Mouse (Mus musculus): ENCODE data around the gene Gm8126. TPM values are rescaled to one million over a fixed set of nuclear protein-coding genes. Genes with fewer than 3 reads are reported as not detected.
"Not testable (repeated sequence)": the region's sequence is repeated elsewhere in the genome, so short reads cannot be mapped to it uniquely, and the experiment has no call there.

The Gm8126 gene
- total RNA-seq (2021), result not detected
- long read RNA-seq, experiment 1, result 0 reads
- long read RNA-seq, experiment 2, result 0 reads

DNA sequence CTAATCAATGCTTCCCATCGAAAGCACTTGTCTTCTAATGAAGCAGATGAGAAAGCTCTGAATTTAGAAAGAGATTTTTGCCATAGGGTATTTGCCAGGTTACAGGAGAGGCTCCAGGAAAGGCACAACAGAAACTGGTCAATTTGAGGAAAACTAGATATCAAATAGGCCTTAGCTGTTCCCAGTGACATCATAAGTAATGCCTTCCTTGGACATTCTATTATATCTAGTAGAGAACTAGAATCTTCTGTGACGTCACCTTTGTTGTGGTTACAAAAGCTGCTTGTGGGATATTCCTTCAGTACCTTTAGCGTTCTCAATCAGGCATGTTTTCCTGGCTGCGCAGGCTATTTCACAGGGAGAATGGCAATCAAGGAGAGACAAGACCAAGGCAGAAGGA, at the start of gene Gm8126:
Gene Gm8126, plus strand, starts transcription at position 301 of the 400 bp plus-strand sequence.
- not testable (repeated sequence) for DNase-seq

DNA sequence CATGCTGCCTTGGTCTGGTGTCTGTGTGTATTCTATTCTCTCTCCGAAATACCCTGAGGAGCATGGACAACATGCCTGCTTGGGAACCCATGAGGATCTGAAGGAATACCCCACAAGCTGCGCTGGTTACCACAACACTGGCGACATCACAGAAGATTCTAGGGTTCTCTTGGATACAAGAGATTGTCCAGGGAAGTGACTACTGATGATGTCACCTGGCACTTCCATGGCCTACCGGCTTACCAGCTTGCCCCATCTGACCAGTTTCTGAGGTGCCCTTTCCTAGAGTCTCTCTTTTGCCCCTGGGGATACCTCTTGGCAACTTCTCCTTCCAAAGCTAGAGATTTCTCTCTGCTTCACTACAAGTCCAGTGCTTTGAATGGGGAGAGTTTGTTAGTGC, 23.2 kb upstream of the Gm8126 start, which contains the start of gene Gm8122:
Gene Gm8122, minus strand, starts transcription at position 101 of the 400 bp plus-strand sequence.
- not testable (repeated sequence) for DNase-seq

DNA sequence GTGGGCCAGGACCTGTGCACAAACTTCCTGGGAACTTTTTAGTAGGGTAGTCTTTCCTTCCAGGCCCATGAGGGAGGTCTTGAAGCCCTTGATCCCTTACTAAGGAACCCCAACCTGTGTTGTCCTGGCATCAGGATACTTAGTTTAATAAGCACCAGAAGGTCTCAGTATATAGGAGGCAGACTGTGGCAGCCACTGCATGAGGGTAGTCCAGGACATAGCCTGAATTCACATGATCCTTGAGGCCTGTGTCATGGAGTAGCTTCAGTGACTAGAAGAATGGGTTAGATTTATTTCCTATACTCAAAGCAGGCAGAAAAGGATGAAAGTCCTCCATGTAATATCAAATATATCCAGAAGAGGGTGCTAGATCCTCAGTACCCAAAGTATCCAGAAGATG, 20.7 kb upstream of the Gm8126 start:
- not testable (repeated sequence) for DNase-seq

DNA sequence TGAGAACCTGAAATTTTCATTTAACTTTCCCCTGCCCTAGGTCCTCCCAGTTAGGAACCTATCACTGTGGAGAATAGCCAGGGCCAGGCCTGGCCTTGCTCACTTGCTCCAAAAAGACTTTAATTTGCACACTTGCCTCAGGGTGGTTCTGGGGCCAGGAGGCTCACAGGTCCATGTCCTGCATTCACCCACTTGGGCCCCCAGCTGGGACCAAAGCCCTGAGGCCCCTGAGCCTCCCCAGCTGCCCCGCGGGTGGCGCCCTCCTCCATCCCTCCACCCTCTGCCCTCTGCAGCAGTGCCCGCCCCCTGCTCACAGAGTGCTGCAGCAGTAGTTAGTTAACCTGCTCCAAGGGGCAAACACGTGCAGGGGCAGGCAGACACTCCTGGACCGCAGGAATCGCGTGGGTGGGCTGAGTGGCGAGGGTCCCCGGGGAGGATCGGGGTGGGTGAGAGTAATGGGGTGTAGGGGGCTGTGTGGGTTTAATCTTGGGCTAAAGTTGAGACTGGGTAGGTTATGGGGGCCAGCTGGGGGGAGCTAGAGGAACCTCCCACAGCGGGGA, 8.8 kb upstream of the Gm8126 start:
- not testable (repeated sequence) for DNase-seq

DNA sequence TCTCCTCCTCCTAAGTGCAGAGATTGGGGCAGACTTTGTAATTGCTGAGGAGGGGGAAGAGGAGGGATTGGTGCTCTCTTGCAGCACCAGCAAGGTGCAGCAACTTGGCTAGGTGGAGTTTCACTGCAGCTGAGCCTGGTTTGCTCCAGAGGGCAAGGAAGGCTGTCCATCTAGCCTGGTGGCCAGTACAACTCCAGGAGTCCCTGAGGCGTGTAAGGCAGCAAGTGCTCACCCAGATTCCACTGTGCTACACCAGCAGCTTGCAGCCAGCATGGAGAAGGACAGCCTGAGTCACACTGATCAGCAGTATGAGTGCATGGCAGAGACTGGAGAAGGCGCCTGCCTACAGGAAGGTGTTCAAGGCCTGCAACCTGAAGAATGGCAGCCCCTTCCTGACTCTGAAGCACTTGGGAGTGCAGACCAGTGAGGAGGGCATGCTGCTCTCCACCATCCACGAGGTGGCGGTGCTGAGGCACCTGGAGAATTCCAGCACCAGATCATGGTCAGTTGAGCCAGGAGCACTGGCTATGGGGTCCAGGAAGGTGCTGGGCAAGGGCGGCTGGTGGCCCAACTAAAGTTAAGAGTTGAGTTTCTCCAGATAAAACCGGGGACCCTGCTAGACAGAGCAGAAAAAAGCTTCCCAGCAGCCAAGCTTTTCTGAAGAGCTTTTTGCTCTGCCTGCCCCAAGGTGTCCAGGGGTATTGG, 7.7 kb upstream of the Gm8126 start:
- not testable (repeated sequence) for DNase-seq

DNA sequence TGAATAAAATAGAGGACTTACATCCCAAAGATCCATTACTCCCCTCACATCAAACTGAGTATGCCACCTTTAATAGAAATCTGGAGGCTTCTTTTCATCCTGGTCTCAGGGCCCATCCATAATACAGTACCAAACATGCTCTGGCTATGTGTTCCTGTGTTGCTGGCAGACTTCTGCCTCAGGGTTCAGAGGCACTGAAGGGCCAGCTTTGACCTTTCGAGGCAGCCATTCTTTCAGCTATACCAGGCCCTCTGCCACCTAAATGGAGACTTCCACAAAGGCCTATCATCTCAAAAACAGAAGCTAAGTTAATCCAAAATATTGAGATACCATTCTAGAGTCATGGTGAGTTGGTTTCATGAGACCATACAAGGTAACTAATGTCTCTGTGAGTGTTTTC, 1.9 kb upstream of the Gm8126 start:
- DNase-seq, result not testable (repeated sequence)

DNA sequence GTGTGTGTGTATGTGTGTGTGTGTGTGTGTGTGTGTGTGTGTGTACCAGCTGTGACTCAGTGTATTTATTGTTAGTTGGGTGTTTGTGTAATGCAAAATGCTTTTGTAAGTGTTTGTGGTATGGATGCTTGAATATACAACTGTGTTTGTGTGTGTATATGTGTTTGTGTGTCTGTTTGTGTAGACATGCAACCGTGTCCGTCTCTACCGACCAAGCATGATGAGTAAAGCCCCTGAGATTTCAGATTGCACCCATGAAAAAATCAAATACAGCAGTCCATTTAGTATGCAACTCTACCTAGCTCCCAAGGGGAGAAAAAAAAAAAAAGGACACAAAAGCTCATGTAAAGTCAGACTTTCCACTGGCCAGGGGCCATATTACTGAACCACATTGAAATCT, 5.0 kb downstream of the Gm8126 start:
- not testable (repeated sequence) for DNase-seq

DNA sequence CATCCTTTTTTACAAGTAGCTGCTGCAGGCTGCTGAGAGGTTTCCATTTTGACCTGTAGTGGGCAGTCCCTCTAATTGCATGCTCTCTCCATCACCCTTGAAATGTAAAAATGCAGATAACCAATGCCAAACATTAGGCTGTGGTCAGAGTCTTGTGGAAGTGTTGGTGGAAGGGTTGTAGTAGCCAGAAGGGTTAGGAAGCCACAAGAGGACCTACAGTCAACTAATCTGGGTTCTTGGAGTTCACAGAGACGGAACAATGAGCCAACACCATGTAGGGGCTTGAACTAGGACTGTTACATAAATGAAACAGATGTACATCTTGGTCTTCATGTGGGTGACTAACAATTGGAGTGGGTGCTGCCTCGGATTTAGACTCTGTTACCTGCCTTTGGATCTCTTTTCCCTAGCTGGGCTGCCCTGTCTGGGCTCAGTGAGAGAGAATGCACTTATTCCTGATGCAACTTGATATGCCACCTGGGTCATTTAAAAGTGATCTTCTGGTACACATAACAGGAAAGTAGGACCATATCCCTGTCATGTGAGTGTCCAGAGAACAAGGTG, 10.2 kb downstream of the Gm8126 start:
- not testable (repeated sequence) for DNase-seq

DNA sequence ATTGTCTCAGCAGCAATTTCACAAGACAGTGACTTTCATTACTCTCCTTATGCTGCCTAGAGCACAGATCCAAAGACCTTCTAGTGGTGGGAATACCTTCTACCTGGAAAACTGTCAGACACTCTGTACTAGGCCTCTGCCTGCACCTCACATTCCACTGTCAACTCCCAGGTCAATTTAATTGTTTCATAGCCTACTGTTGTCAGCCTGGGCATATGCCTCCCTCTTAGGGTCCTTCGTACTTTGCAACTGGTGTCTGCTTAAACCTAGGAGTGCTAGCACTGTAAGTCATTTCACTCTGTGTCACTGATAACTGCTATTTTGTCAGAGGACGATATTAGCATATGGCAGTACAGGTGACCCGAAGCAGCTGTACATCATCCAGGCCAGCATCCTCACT, 10.8 kb downstream of the Gm8126 start:
- DNase-seq, result not testable (repeated sequence)

DNA sequence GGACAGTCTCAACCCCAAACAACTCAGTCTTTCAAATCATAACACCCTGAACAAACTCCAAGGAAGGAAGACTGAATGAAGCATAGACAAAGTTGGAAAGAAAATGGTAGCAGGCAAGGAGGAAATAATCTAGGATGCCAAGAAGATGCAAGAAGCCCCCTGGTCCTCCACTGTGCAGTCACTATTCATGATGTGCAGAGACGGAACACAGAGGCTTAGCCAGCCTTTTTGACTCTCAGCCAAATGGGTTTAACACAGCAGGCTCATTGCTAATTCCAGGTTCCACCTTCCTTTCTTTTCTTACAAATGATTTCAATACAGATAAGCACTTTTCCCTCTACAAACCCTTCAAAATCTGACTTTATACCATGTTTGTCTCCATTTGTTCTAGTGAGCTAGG, 14.7 kb downstream of the Gm8126 start:
- not testable (repeated sequence) for DNase-seq

DNA sequence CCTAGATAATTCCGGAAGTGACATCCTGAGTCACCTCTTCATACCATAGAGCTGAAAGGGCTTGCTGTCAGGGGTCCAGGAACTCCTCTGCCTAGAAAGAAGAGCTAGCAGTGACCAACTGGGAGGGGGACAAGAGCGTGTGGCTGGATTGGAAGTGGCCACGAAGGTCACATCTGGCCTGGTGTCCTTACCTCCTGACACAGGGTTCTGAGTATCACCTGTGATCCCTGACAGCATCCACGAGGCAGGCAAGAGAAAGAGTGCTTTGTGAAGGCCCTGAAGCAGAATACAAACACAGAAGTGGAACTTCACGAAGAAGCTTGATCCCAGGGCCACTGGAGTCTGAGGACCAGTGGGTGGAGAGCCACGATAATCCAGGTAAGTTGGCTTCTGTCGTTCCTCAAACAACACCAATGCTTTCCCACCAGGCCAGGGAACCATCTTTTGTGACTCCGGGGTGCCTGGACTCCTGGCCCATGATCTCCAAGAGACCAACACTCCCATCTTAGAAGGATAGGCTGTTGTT, 16.6 kb downstream of the Gm8126 start, which contains the start of gene Gm9732:
Gene Gm9732, plus strand, starts transcription at position 51 of the 526 bp plus-strand sequence.
- DNase-seq, result not testable (repeated sequence)

DNA sequence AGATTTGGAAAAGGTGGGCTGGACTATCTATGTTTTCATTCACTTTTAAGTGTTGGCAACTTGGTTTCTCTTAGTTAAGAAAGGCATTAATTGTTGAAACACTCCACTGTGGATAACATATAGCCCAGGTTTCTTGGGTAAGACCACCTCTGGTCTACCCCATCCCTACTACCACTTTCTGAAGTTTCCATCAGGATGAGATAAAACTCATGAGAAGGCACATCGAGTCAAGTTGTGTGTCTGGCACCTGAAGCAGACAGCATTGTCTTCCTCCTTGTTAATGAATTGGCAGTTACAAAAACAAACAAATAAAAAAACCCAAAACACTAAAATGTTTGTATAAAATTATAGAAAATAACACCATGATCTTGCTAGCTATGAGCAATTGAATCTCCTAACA, 17.3 kb downstream of the Gm8126 start:
- DNase-seq, result not testable (repeated sequence)

DNA sequence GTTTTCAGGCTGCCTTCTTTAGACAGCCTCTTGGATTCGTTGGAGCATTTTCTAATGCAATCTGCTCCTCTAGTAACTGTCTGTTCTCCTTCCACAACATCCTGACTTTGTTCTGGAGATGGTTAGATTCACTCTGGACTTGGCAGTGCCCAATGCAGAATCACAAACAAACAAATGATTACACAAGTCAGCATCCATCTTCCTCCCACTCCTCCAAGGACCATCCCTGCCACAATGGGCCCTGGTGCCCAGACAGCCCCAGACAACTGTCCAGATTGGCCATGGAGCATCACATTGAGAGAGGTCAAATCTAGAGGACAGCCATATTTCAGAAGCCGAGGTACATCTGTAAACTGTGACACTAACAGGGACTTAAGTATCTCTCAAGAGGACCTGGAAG, 19.0 kb downstream of the Gm8126 start:
- not testable (repeated sequence) for DNase-seq

DNA sequence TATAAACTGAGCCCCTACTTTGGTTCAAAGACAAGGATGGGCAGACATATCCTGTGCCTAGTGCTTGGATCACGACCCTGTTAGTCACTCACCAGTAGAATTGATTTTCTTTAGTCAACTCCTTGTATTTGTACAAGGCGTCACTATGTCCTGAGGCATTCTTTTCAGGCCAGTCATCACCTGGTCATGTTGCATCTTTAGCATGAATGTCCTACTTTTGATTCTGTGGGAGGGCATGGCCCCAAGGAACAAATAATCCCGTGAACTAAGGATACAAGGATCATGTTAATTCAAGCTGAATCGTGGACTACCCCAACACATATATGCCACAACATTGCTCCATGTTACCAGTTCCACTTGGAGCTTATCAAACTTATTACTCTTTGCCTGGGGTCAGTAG, 19.7 kb downstream of the Gm8126 start:
- DNase-seq, result not testable (repeated sequence)

DNA sequence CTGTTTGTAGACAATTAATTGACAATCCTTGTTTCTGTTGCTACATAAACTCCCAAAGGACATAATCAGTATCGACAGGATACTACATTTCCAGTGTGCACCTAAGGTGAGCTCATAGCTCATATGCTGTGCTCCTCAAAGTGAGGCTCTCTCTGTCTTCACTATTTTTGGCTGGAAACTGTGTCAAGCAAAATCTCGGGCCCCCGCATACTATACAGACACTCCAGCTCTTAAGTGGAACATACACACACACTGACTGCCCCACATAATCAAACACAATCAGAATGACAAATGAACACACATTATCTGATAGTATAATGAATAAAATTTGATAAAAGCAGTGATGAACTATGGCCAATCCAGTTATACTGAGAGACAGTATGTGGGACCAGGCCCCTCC, 20.2 kb downstream of the Gm8126 start:
- not testable (repeated sequence) for DNase-seq

DNA sequence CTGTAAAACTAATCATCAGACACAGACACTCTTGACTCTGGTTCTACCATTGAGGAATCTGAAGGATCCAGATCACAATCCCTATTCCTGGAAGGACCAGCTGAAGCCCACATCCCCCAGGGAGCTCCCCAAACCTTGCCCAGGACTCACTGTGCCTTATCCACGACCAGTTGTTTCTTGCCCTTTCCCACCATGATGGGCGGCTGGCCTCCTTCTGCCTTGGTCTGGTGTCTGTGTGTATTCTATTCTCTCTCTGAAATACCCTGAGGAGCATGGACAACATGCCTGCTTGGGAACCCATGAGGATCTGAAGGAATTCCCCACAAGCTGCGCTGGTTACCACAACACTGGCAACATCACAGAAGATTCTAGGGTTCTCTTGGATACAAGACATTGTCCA, 35.1 kb downstream of the Gm8126 start, which contains the start of gene Gm8127:
Gene Gm8127, minus strand, starts transcription at position 330 of the 400 bp plus-strand sequence.
- not testable (repeated sequence) for DNase-seq

Other genes starting within 250 kb of the Gm8126 start
- gene Gm10376, start 243.0 kb upstream of the Gm8126 start, total RNA-seq (2021), result not detected
- gene Gm8094, start 182.0 kb upstream of the Gm8126 start, total RNA-seq (2021), result not detected
- gene Gm8104, start 158.0 kb upstream of the Gm8126 start, total RNA-seq (2021), result not detected
- gene Gm7233, start 78.8 kb upstream of the Gm8126 start, total RNA-seq (2021), result not detected
- not detected for gene Gm8122, start 23.3 kb upstream of the Gm8126 start, total RNA-seq (2021)
- gene Gm9732, start 16.4 kb downstream of the Gm8126 start, total RNA-seq (2021), result not detected
- gene Gm8127, start 35.2 kb downstream of the Gm8126 start, total RNA-seq (2021), result not detected
- not detected for gene 1700001F09Rik, start 89.2 kb downstream of the Gm8126 start, total RNA-seq (2021)
- not detected for gene Gm8138, start 157.7 kb downstream of the Gm8126 start, total RNA-seq (2021)

Data from adrenal gland, postnatal 36 days (tissue).